Mouse (Mus musculus) hindbrain, embryonic 13.5 days (tissue): ENCODE measurements at regions not wholly inside any gene's neighbourhood (a gene's known extent, or its start where the extent isn't known, plus 50 kb on each side); places are given as distances from the start of the nearest gene placed in this dataset.

Source experiments
- ATAC-seq: fragments of 200-750 bp; cut with Nextera tagmentation; 2 replicates; pipeline ENCODE4 v1.8.0; 2017; ENCODE audit warnings: moderate TSS enrichment; ENCODE audit not compliant: low FRiP score
- H3K27ac ChIP-seq: fragments of 300-500 bp; sonication (generic); 2 replicates; pipeline ENCODE4 v1.5.1; 2015; ENCODE audit warnings: inconsistent platforms, mild to moderate bottlenecking, moderate library complexity
- H3K27me3 ChIP-seq: fragments of 300-500 bp; sonication (generic); 2 replicates; pipeline ENCODE4 v1.6.1; 2015; ENCODE audit warnings: mild to moderate bottlenecking, inconsistent platforms
- H3K36me3 ChIP-seq: fragments of 300-500 bp; sonication (generic); 2 replicates; pipeline ENCODE4 v1.6.1; 2015; ENCODE audit warnings: mild to moderate bottlenecking, inconsistent platforms
- H3K4me1 ChIP-seq: fragments of 300-500 bp; sonication (generic); replicated peaks from 2 replicates; pipeline ENCODE4 v1.6.1; 2015; ENCODE audit warnings: inconsistent platforms
- H3K4me2 ChIP-seq: fragments of 300-500 bp; sonication (generic); 2 replicates; pipeline ENCODE4 v1.6.1; 2015; ENCODE audit warnings: inconsistent platforms, mild to moderate bottlenecking, moderate library complexity
- H3K4me3 ChIP-seq: fragments of 300-500 bp; sonication (generic); 2 replicates; pipeline ENCODE4 v1.5.1; 2015; ENCODE audit warnings: mild to moderate bottlenecking, inconsistent platforms
- H3K9ac ChIP-seq: fragments of 300-500 bp; sonication (generic); 2 replicates; pipeline ENCODE4 v1.6.1; 2015; ENCODE audit warnings: mild to moderate bottlenecking, inconsistent platforms
- H3K9me3 ChIP-seq: fragments of 300-500 bp; sonication (generic); 2 replicates; pipeline ENCODE4 v1.6.1; 2016; ENCODE audit warnings: inconsistent platforms
- WGBS: fragments of 180-500 bp; shearing (Covaris S2); methylation state at CpG from one replicate; pipeline ENCODE4 v1.1.7; 2015; 5-methylcytosine and 5-hydroxymethylcytosine counted together

DNA sequence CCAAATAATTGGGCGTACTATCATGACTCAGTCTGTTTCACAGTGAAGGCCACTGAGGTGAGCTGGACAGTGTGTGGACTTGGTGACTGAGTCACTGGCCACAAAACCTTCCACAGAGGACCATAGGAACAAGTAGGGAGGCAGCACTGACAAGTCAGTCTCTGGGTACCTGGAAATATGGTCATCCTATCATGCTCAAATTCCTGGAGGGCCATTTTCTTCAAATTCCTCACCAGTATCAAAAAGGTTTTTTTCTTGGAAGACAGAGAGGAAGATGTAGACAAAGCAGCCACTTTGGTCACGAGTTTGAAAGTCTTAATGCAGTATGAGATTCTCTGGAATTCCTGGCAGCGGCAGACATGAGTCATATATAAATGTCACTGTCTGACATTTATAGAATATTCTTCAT is 101.8 kb upstream of the Rai14 start:
- Histone ChIP-seq H3K9ac (no peak overlapping the region), H3K27me3 (no peaks in the 10 kb centered on the region), H3K36me3 (no peaks in the 10 kb centered on the region), H3K4me3 (no peak overlapping the region), H3K4me1 (no peaks in the 10 kb centered on the region), H3K27ac (no peak overlapping the region), H3K4me2 (no peak overlapping the region), H3K9me3 (no peaks in the 10 kb centered on the region)
- ATAC-seq = no peak
- 85% methylated on average over 3 of the region's 3 CpGs for WGBS

- 72% methylated on average over 6 of the region's 6 CpGs for WGBS
- Histone ChIP-seq H3K4me2 (no peak overlapping the region), H3K4me1 (no peaks in the 10 kb centered on the region), H3K9me3 (no peaks in the 10 kb centered on the region), H3K27me3 (no peaks in the 10 kb centered on the region), H3K36me3 (no peaks in the 10 kb centered on the region), H3K9ac (no peak overlapping the region), H3K4me3 (no peak overlapping the region), H3K27ac (no peak overlapping the region)
- ATAC-seq = 0 out of 2 replicates have a peak, but pooled peaks have one; percentile 39
Observed at GRCm38 (mm10) chr15:10818216-10818615, 103.8 kb upstream of the Rai14 start.

DNA sequence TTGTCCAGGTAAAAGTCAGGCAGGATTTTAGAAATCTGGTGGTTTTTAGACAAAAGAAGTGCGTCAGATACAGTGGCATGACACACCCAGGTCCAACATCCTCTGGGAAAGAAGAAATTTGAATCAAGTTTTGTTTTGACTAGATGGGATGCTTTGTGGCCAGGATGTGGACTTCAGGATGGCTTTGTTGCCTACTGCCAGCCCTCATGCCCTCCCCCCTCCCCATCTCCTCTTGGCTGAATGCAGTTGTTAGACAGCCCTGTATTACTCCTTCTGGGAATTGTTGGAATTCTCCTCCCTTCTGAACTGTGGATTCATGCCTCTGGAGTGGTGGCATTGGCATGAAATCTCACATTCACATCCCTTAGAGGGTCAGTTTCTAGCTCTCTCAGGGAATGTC is 104.3 kb upstream of the Rai14 start:
- Histone ChIP-seq H3K9ac (no peak overlapping the region), H3K27ac (no peak overlapping the region), H3K27me3 (no peaks in the 10 kb centered on the region), H3K4me3 (no peak overlapping the region), H3K4me2 (no peak overlapping the region), H3K4me1 (peaks cover 5% of the 10 kb centered on the region), H3K9me3 (no peaks in the 10 kb centered on the region), H3K36me3 (no peaks in the 10 kb centered on the region)
- ATAC-seq = no peak
- WGBS = 97% methylated on average over 1 of the region's 1 CpGs

- no peak overlapping the region for H3K4me2 ChIP-seq
- WGBS = 74% methylated on average over 5 of the region's 5 CpGs
- H3K9ac ChIP-seq = no peak overlapping the region; the same call in 1 of the 2 replicates
- no peak for ATAC-seq
- H3K4me1 ChIP-seq = peaks cover 8% of the 10 kb centered on the region
- H3K27me3 ChIP-seq = no peaks in the 10 kb centered on the region
- H3K27ac ChIP-seq = no peak overlapping the region
- no peaks in the 10 kb centered on the region for H3K9me3 ChIP-seq
- H3K4me3 ChIP-seq = no peak overlapping the region
- no peaks in the 10 kb centered on the region for H3K36me3 ChIP-seq
Observed at GRCm38 (mm10) chr15:10823933-10824332, 109.5 kb upstream of the Rai14 start.

- Histone ChIP-seq H3K36me3 (no peaks in the 10 kb centered on the region), H3K4me1 (no peaks in the 10 kb centered on the region), H3K9me3 (no peaks in the 10 kb centered on the region), H3K9ac (no peak overlapping the region), H3K27ac (no peak overlapping the region), H3K27me3 (no peaks in the 10 kb centered on the region), H3K4me3 (no peak overlapping the region), H3K4me2 (no peak overlapping the region)
- ATAC-seq = no peak
- 82% methylated on average over 5 of the region's 5 CpGs for WGBS
Observed at GRCm38 (mm10) chr15:10829588-10829987, 115.2 kb upstream of the Rai14 start.

DNA sequence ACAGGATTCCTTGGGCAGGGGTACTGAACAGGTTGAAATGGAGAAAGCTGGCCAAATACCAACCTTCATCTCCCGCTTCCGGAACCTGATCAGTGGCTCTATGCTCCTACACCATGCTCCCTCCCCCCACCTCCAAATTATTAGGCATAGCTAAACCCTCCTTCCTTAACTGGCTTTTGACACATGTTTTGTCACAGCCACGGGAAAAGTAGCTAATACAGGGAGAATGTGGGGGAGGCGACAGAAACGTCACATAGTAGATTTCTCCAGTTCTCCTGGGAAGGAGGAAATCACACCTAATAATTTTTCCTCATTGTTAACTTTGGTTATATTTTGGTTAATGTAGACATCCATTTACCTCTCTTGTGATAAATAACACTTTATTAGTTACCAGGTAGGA is 116.1 kb upstream of the Rai14 start:
- ATAC-seq = no peak
- 86% methylated on average over 5 of the region's 5 CpGs for WGBS

GRCm38 (mm10) chr15:10831106-10831505 is 116.7 kb upstream of the Rai14 start:
- ATAC-seq = no peak
- 86% methylated on average over 5 of the region's 5 CpGs for WGBS
- H3K4me3 ChIP-seq = no peak overlapping the region

More for the DNA sequence above, 116.1 kb upstream of the Rai14 start:
- Histone ChIP-seq H3K27me3 (no peaks in the 10 kb centered on the region), H3K4me2 (no peak overlapping the region), H3K9ac (no peak overlapping the region), H3K4me3 (no peak overlapping the region), H3K36me3 (no peaks in the 10 kb centered on the region), H3K9me3 (no peaks in the 10 kb centered on the region), H3K27ac (no peak overlapping the region), H3K4me1 (no peaks in the 10 kb centered on the region)

DNA sequence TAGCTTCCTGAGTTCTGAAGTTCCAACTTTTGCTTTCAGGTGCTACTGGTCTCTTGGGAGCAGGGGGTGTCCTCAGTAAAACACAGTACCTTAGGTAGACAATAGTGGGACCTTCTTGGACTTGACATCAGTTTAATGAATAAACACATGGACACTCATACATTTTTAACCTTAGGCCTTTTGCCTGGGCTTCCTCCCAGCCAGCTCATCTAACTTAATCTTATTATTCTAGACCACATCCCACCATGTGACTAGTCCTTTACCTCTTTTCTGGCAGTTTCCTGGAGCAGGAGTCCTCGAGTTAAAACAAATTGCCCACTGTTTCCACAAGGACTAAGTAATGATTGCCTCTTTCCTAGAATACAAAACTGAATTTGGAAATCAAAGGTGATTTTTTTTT is 117.9 kb upstream of the Rai14 start:
- no peak overlapping the region for H3K4me3 ChIP-seq
- ATAC-seq = no peak
- no peaks in the 10 kb centered on the region for H3K27me3 ChIP-seq
- no peak overlapping the region for H3K9ac ChIP-seq
- H3K27ac ChIP-seq = no peak overlapping the region
- no peak overlapping the region for H3K4me2 ChIP-seq
- no peaks in the 10 kb centered on the region for H3K4me1 ChIP-seq
- no peaks in the 10 kb centered on the region for H3K36me3 ChIP-seq
- no peaks in the 10 kb centered on the region for H3K9me3 ChIP-seq
- 84% methylated on average over 1 of the region's 1 CpGs for WGBS

More at GRCm38 (mm10) chr15:10831106-10831505, 116.7 kb upstream of the Rai14 start:
- H3K36me3 ChIP-seq = no peaks in the 10 kb centered on the region
- H3K4me1 ChIP-seq = no peaks in the 10 kb centered on the region
- H3K27ac ChIP-seq = no peak overlapping the region
- H3K9me3 ChIP-seq = no peaks in the 10 kb centered on the region
- H3K27me3 ChIP-seq = no peaks in the 10 kb centered on the region
- H3K4me2 ChIP-seq = no peak overlapping the region
- H3K9ac ChIP-seq = no peak overlapping the region

GRCm38 (mm10) chr15:10833866-10834571 is 118.1 kb upstream of the C1qtnf3 start:
- Histone ChIP-seq H3K27me3 (no peaks in the 10 kb centered on the region), H3K4me1 (no peaks in the 10 kb centered on the region), H3K4me2 (no peak overlapping the region), H3K9ac (no peak overlapping the region), H3K4me3 (no peak overlapping the region), H3K9me3 (no peaks in the 10 kb centered on the region), H3K27ac (no peak overlapping the region), H3K36me3 (no peaks in the 10 kb centered on the region)
- WGBS = 93% methylated on average over 7 of the region's 7 CpGs
- no peak for ATAC-seq

DNA sequence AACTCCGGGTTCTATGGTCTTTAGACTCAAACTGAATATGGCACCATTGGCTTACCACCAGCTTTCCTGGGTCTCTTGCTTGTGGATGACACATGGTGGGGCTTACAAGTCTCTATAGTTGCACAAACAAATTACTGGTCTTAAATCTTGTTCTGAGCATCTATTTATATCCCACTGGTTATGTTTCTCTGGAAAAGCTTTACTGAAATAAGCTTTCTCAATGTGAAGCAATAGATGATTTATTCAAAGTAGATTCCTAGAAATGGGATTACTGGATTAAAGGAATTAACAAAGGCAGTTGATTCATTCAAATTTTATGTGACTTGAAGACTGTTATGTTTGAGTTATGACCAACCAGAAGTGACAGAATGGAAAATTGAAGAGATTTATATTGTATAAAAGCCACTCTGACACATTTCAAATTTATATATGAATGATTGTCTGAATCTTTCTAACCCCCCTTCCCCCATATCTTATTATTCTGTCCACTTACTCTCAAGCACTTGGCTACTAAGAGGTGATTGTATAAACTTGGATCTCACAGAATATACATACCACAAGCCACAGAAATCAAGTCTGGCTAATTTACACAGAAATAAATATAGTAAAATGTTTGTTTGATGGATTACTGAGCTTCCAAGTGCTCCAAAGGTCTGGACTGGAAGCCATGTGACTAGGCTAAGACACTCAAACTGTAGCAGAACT is 113.4 kb upstream of the C1qtnf3 start:
- no peaks in the 10 kb centered on the region for H3K27me3 ChIP-seq
- ATAC-seq = no peak
- WGBS = 78% methylated on average over 1 of the region's 1 CpGs
- H3K4me2 ChIP-seq = no peak overlapping the region
- no peak overlapping the region for H3K27ac ChIP-seq
- no peak overlapping the region for H3K9ac ChIP-seq
- no peak overlapping the region for H3K4me3 ChIP-seq
- no peaks in the 10 kb centered on the region for H3K4me1 ChIP-seq
- no peaks in the 10 kb centered on the region for H3K9me3 ChIP-seq
- no peaks in the 10 kb centered on the region for H3K36me3 ChIP-seq

DNA sequence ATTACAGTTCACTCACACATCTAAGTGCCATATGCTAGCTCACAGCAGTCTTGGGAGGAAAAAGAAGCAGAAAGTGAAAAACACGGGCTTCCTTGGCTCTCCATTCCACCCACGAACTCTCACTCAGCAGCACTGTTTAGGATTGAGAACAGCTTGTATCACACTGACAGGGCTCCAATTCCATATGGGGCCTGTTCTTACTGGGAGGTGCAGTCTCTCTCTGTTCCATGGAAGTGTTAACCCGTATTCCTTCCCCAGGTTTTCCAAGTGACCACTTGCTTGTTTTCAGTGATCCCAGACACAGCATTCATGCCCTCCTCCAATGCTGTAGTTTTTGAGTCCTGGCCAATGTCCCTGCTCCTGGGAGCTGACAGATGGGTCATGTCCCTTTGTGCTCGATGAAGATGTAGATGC is 111.5 kb upstream of the C1qtnf3 start:
- Histone ChIP-seq H3K4me1 (no peaks in the 10 kb centered on the region), H3K36me3 (no peaks in the 10 kb centered on the region), H3K4me3 (no peak overlapping the region), H3K9ac (no peak overlapping the region), H3K27me3 (no peaks in the 10 kb centered on the region), H3K4me2 (no peak overlapping the region), H3K27ac (no peak overlapping the region), H3K9me3 (no peaks in the 10 kb centered on the region)
- 79% methylated on average over 4 of the region's 4 CpGs for WGBS
- no peak for ATAC-seq

GRCm38 (mm10) chr15:10843060-10843695 is 109.0 kb upstream of the C1qtnf3 start:
- no peaks in the 10 kb centered on the region for H3K36me3 ChIP-seq
- ATAC-seq = no peak
- H3K27me3 ChIP-seq = no peaks in the 10 kb centered on the region
- H3K4me2 ChIP-seq = no peak overlapping the region
- no peak overlapping the region for H3K9ac ChIP-seq
- no peak overlapping the region for H3K4me3 ChIP-seq
- H3K4me1 ChIP-seq = no peaks in the 10 kb centered on the region
- WGBS = 33% methylated on average over 3 of the region's 3 CpGs
- no peaks in the 10 kb centered on the region; the same call in 1 of the 2 replicates for H3K9me3 ChIP-seq
- no peak overlapping the region for H3K27ac ChIP-seq
